Mouse (Mus musculus): ENCODE results near the gene Tubb4a.
A peak's percentile ranks its signal among the peaks of the same experiment; 100 is the strongest.
"Not testable (repeated sequence)": the region's sequence is repeated elsewhere in the genome, so short reads cannot be mapped to it uniquely, and the experiment has no call there.

Tubb4a gene

GRCm38 (mm10) chr17:57087049-57087832, at the start of gene Tubb4a:
Gene Tubb4a, minus strand, starts transcription at chr17:57087782.
- DNase-seq (ENCODE audit: low spot score) = no peak

GRCm38 (mm10) chr17:57135635-57136034, 48.1 kb upstream of the Tubb4a start:
- no peak for DNase-seq (ENCODE audit: low spot score)

- no peak for DNase-seq (ENCODE audit: low spot score)
These were observed 47.1 kb upstream of the Tubb4a start for GRCm38 (mm10) chr17:57134693-57135092.

GRCm38 (mm10) chr17:57134021-57134420, 46.4 kb upstream of the Tubb4a start:
- DNase-seq (ENCODE audit: low spot score) = not testable (repeated sequence)

GRCm38 (mm10) chr17:57131793-57132192, 44.2 kb upstream of the Tubb4a start:
- DNase-seq (ENCODE audit: low spot score) = no peak

- no peak for DNase-seq (ENCODE audit: low spot score)
These were observed 38.5 kb upstream of the Tubb4a start for GRCm38 (mm10) chr17:57125853-57126622.

GRCm38 (mm10) chr17:57124792-57125191, 37.2 kb upstream of the Tubb4a start:
- DNase-seq (ENCODE audit: low spot score) = no peak

GRCm38 (mm10) chr17:57123192-57124118, 35.9 kb upstream of the Tubb4a start:
- DNase-seq (ENCODE audit: low spot score) = no peak

- no peak for DNase-seq (ENCODE audit: low spot score)
These were observed 34.3 kb upstream of the Tubb4a start for GRCm38 (mm10) chr17:57121856-57122255.

GRCm38 (mm10) chr17:57118524-57119349, 31.2 kb upstream of the Tubb4a start:
- DNase-seq (ENCODE audit: low spot score) = peak; percentile 25

GRCm38 (mm10) chr17:57116801-57117200, 29.2 kb upstream of the Tubb4a start:
- no peak for DNase-seq (ENCODE audit: low spot score)

GRCm38 (mm10) chr17:57112768-57113474, 25.3 kb upstream of the Tubb4a start:
- DNase-seq (ENCODE audit: low spot score) = no peak

- DNase-seq (ENCODE audit: low spot score) = no peak
These were observed 22.4 kb upstream of the Tubb4a start for GRCm38 (mm10) chr17:57110005-57110404.

GRCm38 (mm10) chr17:57108666-57109171, 21.1 kb upstream of the Tubb4a start:
- no peak for DNase-seq (ENCODE audit: low spot score)

GRCm38 (mm10) chr17:57108040-57108665, 20.6 kb upstream of the Tubb4a start:
- no peak for DNase-seq (ENCODE audit: low spot score)

- no peak for DNase-seq (ENCODE audit: low spot score)
These were observed 19.5 kb upstream of the Tubb4a start for GRCm38 (mm10) chr17:57107064-57107463.

- no peak for DNase-seq (ENCODE audit: low spot score)
These were observed 18.4 kb upstream of the Tubb4a start for GRCm38 (mm10) chr17:57106035-57106368.

- peak; percentile 37 for DNase-seq (ENCODE audit: low spot score)
These were observed 17.8 kb upstream of the Tubb4a start, which contains the start of gene Tnfsf9 for GRCm38 (mm10) chr17:57105181-57106034. Gene Tnfsf9, plus strand, starts transcription at chr17:57105325.

- no peak for DNase-seq (ENCODE audit: low spot score)
These were observed 16.9 kb upstream of the Tubb4a start for GRCm38 (mm10) chr17:57104496-57104895.
